Mouse (Mus musculus): ENCODE results near the gene Camkv.
A peak's percentile ranks its signal among the peaks of the same experiment; 100 is the strongest.

The Camkv gene

DNA sequence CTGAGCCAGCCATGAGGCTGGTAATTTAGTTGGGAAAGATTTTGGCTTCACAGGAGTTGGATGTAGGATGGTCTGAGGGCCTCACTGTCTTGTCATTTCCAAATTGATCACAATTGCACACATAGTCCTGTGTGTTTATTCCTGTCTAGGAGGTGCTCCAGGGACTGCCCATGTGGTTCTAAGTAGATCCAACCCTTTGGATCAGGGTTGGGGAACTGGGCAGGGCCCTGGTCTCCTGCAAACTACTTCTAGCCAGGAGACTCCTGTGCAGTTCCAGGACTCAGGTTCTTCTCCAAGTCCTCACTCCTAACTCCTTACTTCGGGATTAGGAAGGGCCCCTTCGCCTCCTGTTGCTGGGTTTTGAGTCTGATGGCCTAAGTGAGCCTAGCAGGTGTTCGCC, at the start of gene Camkv:
Gene Camkv, plus strand, starts transcription at position 301 of the 400 bp plus-strand sequence.
- DNase-seq (ENCODE audit: low spot score in 2 of 2): no peak

DNA sequence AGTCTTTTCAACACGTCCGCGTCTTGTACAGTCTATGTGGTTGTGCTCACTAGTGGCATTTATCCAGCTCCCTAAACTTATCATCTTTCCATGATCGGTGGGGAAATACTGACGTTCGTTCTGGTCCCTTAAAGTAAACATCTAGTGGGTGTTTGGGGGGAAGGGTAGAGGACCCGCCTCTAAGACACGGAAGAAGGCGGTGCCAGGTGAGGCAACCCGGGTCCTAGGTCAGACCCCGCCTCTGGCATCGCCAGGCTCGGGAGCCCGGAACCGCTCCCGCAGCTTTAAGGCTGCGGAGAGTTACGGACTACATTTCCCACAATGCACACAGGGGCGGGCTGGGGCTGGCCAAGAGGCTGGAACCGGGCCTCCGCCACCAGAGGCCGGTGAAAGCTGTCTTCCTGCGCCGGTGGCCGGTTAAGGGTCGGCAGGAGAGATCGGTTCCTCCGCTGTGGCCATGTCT, 47.6 kb upstream of the Camkv start, which contains the start of gene Mon1a:
Gene Mon1a, plus strand, starts transcription at position 348 of the 463 bp plus-strand sequence.
- DNase-seq (ENCODE audit: low spot score in 2 of 2): peak; percentile 80 to 88

DNA sequence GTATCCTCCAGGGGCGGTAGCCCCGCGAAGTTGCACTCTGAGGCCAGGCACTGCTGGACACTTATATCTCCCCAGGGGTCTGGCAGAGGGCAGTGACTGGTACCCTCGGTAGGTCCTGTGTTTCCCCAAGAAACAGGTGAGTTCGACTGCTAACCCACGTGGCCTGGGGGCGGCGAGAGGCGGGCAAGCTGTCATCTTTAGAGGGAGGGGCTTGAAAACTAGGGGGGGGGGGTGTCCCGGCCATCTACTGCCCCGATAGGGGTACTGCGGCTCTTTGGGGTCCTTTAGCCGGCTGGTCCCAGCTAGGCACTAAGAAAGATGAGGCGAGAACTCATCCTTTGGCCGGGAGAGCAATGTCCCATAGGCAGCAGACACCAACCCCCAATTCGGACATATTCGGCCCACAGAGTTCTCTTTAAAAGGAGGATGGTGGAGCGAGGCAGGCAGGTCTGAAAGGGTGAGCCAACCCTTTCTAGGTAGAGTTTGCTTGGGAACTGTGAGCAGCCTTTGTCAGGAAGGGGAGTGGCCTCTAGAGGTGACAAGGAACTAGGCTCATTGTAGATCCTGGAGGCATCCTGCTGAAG, 47.1 kb upstream of the Camkv start:
- no peak for DNase-seq (ENCODE audit: low spot score in 2 of 2)

DNA sequence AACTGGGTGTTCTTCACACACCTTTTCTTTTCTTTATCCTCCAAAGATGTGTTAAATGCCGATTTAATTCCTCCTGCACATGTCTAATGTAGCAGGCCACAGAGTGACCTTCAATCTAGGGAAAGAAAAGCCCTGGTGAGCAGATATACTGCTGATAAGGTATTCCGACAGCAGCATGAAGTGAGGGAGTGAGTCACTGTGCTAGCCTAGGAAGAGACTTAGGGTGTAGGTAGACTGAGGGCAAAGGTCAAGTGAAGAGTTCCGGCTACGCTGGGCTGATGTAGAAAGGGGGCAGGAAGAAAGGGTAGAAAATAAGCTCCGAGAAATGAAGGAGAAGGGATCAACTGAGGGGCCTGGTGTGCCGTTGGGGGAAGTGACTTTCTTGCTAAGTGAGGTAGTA, 45.2 kb upstream of the Camkv start:
- no peak for DNase-seq (ENCODE audit: low spot score in 2 of 2)

DNA sequence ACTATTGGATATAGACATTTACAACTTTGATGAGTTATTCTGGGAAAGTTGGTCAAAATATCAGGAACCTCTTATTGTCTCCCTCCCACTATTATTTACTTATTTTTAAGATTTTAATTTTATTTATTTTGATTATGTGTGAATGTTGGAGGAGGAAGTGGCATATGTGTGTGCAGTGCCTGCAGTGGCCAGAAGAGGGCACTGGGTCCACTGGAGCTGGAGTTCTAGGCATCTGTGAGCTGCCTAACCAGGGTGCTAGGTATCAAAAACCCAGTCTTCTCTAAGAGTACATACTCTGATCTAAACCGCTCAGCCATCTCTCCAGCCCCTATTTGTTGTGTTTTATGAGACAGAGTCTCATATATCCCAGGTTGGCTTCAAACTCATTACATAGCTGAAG, 44.5 kb upstream of the Camkv start:
- peak; percentile 52 to 72 for DNase-seq (ENCODE audit: low spot score in 2 of 2)

DNA sequence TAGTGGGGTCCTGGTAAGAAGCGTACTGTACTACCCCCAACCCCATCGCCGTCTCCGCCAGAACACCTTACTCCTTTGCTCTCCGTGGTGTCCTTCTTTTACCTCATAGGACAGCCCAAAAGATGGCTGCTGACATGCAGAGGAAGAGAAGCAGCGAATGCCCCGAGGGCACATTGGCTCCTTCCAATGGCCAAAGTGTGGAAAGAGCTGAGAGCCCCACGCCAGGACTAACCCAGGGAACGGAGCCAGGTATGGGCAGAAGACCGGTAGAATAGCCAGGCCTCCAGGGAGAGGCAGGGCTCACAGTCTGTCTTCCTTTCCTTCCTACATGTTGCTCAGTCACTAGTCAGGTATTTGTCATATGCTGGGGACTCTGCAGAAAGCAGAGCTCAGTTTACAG, 36.9 kb upstream of the Camkv start:
- no peak for DNase-seq (ENCODE audit: low spot score in 2 of 2)

DNA sequence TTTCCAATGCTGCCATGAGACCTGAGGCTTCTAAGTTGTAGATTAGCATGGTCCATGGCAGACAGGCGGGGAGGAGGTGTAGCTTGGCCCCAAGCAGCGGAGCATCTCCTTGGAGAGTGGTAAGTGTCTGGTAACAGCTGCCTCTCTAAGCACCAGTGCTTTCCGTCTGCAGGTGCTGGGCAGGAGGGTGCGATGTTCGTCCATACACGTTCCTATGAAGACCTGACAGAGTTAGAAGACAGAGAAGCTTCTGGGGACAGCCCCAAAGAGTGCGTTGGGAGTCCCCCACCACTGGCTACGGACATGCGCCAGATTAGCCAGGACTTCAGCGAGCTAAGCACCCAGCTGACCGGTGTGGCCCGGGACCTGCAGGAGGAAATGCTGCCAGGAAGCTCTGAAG, 35.6 kb upstream of the Camkv start:
- DNase-seq (ENCODE audit: low spot score in 2 of 2): no peak

DNA sequence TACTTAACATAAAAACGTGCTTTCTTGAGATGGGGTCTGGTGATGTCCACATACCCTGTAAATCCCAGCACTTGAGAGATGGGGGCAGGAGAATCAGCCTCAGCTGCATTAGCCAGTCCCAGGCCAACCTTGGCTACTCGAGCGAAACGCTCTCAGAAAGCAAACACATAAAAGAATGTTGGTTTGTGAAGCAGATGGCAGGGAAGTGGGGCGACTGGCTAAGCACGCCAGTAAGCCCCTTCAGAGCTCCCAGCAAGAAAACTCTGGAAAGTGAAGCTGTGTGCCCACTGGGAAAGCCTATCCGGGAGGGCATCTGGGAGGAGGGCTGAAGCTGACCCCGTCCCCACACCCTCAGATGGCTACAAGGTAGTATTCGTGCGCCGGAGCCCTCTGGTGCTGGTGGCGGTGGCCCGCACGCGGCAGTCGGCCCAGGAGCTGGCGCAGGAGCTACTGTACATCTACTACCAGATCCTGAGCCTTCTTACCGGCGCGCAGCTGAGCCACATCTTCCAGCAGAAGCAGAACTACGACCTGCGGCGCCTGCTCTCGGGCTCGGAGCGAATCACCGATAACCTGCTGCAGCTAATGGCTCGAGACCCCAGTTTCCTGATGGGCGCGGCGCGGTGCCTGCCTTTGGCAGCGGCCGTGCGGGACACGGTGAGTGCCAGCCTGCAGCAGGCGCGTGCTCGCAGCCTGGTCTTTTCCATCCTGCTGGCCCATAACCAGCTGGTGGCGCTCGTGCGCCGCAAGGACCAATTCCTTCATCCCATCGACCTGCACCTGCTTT, 34.4 kb upstream of the Camkv start:
- peak; percentile 66 to 85 for DNase-seq (ENCODE audit: low spot score in 2 of 2)

DNA sequence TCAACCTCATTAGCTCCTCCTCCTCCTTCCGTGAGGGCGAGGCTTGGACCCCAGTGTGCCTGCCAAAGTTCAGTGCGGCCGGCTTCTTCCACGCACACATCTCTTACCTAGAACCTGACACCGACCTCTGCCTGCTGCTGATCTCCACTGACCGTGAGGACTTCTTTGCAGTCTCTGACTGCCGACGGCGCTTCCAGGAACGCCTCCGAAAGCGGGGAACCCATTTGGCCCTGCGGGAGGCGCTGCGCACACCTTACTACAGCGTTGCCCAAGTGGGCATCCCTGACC, 33.9 kb upstream of the Camkv start:
- DNase-seq (ENCODE audit: low spot score in 2 of 2): no peak

DNA sequence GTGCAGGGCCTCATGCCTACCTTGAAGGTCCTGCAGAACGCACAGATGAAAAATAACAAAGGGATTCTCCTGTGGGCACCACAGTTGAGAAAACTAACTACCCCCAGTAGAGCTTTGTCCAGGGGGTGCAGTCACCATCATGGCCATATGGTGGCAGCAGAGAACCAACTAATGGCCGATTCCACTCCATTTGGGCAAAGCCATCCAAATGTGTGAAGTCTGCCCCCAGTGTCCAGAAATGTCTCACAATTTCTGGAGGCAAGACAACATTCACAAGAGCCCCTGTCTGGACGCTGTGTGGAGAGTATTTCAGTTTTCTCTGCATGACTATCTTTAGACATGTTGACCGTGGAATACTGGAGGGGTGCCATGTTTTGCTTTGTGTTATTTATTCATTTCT, 30.7 kb upstream of the Camkv start:
- peak; percentile 87 to 95 for DNase-seq (ENCODE audit: low spot score in 2 of 2)

DNA sequence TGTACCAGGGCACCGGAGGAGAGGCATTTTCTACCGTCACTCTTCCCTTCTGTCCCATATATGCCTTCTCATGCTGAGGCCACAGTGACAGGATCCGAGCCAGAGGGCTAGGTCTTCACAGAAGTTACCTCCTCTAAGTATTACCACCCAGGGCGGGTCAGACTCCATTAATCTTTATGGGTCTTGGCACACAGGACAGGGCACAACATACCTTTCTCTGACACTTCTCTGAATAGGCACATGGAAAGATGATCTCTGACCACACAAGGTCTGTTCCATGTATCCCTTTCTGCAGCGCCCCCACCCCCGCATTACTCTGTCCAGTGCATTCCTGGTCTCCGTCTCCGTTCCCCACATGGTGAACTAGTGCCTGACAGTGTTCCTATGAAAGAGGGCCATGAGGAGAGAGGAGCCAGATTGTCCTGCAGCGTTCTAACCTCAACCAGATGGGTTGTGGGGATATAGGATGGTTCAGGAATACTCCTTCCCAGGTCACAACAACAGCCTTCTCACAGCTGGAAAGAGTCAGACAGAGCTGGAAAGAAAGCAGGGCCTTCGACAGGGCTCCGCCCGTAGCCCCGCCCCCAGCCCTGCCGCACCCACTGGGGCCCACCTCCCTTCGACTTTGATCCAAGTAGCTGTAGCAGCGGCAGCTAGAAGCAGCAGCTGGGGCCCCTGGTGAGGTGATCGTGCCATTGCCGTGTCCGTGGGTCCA, 29.1 kb upstream of the Camkv start, which contains the start of gene Mst1r:
Gene Mst1r, plus strand, starts transcription at position 622 of the 715 bp plus-strand sequence.
- DNase-seq (ENCODE audit: low spot score in 2 of 2): peak; percentile 65 to 83

DNA sequence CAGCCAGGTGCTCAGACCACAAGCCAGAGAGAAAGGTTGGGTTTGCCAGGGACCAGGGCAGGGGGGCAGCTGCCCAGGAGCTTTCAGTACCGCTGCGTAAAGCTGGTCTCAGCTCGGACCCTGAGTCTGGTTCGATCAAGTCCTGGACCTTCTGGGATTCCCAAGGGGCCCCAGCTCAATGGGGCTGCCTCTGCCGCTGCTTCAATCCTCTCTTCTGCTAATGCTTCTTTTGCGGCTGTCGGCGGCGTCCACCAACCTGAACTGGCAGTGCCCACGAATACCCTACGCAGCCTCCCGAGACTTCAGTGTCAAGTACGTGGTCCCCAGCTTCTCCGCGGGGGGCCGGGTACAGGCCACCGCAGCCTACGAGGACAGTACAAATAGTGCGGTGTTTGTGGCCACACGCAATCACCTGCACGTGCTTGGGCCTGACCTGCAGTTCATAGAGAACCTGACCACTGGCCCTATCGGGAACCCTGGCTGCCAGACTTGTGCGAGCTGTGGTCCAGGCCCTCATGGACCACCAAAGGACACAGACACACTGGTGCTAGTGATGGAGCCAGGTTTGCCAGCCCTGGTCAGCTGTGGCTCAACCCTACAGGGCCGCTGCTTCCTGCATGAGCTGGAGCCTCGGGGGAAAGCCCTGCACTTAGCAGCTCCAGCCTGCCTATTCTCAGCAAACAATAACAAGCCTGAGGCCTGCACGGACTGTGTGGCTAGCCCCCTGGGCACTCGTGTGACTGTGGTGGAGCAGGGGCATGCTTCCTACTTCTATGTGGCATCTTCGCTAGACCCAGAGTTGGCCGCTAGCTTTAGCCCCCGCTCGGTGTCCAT, 28.3 kb upstream of the Camkv start:
- no peak for DNase-seq (ENCODE audit: low spot score in 2 of 2)

DNA sequence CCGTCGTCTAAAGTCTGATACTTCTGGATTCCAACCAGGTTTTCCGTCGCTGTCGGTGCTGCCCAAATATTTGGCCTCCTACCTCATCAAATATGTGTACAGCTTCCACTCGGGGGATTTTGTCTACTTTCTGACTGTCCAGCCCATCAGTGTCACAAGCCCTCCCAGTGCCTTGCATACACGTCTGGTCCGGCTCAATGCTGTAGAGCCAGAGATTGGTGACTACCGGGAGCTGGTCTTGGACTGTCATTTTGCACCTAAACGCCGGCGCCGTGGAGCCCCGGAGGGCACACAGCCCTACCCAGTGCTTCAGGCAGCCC, 27.7 kb upstream of the Camkv start:
- DNase-seq (ENCODE audit: low spot score in 2 of 2): no peak

DNA sequence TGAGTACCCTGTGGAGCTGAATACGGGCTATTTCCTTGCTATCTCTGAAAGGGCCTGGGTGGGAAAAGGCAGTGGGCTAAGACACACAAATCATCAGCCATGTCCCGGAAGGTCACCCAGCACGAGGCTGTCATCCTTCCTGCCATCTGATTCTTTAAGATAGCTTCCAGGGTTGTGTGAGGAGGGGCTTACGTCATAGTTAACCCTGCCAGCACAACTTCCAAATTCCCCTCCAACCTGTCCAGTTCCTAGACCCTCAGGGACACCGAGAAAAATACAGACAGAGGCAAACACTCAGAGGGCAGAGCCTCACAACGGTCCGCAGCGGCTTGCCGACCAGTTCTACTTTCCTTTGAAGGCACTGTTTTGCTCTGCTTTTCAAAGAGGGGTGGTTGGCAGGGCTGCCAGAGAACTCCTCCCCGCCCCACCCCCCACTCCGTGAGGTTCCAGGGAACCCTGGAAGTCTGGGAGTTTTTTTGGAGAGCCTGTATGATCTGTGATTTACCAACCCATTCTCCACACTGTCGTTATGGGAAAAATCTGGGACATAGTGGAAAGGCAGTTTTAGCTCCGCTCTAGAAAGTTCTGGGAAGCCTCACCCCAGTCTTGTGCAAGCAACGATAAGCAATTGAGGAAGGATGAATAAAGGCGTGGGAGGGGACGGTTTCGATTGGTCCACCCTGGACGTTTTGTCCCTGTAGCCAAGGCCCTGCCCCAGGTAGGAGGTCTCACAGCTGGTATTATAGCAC, 26.9 kb upstream of the Camkv start:
- DNase-seq (ENCODE audit: low spot score in 2 of 2): no peak

DNA sequence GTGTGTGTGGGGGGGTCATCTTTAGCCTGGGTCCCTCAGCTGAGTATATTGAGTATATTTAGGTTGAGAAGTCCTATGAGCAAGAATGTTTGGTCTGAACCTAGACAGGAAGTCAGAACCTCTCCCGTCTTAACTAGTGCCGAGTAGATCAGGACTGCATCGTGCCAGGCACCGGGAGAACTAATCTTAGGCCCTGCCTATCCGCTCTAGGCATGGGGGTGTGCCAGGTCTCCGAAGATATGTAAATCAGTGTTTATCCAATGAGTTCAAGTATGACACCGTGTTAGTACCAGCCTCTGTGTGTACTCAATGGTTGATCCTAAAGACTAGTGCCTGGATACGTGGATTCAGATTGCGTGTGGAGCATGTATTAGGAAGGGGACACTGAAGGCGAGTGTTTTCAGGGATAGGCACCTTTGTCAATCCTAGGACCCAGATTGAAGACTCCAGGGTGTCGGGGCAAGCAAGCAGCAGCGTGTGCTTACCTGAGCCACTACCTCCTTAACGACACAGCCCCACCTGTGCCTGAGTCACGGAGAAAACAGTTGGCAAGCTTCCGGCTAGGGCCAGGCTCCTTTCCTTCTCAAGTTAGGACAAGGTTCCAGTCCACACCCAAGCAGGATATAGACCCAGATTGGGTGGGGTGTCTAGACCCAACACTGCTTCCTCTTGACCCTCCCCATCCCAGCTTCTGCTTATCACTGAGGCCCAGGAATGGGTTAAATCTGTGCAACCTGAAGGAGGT, 25.3 kb upstream of the Camkv start:
- DNase-seq (ENCODE audit: low spot score in 2 of 2): no peak

DNA sequence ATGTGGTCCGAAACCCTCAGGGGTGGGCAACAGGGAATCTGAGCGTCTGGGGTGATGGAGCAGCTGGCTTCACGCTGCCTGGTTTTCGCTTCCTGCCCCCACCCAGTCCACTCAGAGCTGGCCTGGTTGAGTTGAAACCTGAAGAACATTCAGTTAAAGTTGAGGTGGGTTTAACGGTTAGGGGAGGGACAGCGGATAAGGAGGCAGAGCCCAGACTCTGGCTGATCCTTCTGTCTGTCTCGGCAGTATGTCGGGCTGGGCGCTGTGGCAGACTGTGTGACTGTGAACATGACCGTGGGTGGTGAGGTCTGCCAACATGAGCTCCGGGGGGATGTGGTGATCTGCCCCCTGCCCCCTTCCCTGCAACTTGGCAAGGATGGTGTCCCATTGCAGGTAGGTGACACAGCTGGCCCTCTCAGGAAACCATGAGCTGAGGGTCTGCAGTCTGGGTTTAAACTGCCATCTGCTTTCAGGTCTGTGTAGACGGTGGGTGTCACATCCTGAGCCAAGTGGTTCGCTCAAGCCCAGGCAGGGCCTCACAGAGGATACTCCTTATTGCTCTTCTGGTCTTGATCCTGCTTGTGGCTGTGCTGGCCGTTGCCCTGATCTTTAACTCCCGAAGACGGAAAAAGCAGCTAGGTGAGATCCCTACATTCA, 20.6 kb upstream of the Camkv start:
- DNase-seq (ENCODE audit: low spot score in 2 of 2): no peak

DNA sequence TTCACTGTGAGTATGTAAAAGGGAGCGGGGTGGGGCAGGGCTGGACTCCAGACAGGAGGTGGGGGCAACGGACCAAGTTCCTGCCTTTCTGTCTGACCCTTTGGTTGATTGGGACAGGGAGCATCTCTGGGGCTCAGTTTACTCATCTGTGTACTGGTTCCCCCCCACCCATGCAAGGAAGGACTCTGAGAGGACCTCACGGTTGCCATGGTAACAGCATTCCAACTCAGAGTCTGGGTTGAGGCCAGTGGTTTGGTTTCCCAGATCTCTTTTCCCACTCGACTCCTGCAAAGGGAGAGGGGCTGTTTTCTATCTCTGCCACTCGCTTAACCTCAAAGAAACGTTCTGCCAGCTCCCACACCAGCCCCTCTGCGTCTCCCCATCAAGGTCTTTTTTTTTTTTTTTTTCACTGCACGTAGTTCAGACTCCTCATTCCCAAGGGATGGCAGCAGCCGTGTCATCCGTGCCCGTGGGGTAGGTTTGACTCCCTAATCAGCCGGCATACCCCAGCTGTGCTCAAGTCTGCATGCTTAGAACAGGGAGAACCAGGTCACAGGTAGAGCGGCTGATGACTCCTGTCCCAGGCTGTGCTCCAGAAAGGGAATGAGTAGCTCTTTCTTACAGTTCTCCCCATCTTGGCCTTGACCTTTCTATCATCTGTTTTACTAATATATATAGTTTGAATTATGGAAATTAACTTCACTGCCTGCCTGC, 17.4 kb upstream of the Camkv start:
- DNase-seq (ENCODE audit: low spot score in 2 of 2): no peak

DNA sequence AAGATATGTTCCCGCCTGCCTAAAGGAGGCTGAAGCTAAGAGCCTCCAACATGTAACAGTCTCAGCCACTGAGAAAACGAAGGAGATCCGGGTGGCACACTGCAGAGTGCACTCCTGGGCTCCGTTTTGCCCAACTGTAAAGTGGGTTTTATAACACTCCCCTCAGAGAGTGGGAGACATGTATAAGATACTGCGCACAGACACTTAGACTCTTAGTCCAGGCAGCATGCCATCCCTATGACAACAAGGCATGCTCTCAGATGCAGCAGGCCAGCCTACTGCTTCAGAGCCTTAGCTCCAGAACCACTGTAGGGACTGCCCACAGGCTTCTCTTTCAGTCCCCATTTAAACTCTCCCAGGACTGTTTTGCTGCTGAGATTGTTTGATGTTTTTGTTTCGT, 16.6 kb upstream of the Camkv start:
- no peak for DNase-seq (ENCODE audit: low spot score in 2 of 2)

DNA sequence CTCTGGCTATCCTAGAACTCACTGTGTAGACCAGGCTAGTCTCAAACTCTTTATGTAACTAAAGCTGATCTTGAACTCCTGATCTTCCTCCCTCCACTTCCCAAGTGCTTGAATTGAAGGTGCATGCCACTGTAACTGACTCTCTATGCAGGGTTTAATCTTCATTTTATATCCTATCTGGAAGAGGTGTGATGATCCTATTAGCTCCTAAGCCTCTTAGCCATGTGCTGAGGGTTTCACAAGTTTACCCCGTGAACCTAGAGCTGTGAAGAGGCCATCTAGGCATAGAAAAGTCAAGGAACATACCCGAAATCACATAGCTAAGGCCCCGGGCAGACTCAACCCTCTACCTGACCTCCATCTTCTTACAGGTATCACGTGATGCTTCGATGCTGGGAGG, 16.0 kb upstream of the Camkv start:
- DNase-seq (ENCODE audit: low spot score in 2 of 2): no peak

DNA sequence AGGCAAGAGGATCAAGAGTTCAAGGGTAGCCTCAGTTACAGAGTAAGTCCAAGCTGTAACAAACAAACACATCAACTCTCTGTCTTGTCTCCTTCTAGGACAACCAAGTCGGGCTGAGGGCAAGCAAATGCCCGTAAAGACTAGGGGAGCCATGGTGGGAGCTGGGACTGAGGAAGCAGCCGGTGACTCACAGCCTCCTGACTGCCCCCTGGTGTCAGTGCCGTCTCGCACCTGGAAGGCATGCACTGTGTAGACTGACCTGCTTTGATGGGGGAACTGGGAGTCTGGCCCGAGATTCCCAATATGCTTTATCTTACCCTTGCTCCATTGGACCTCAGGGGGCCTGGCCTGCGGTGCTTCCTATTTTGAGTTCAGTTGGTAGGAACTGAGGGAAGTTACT, 12.5 kb upstream of the Camkv start:
- peak; percentile 53 to 80 for DNase-seq (ENCODE audit: low spot score in 2 of 2)

Measured in spleen, postnatal 4 days (tissue).